Mouse (Mus musculus) heart, postnatal 0 days (tissue): Measurements from ENCODE around the gene Rasip1. TPM values are rescaled to one million over a fixed set of nuclear protein-coding genes. Genes with fewer than 3 reads are reported as not detected.
A peak's percentile ranks its signal among the peaks of the same experiment; 100 is the strongest.

Experiments used
- ATAC-seq: fragments of 200-750 bp; cut with Nextera tagmentation; 2 replicates; pipeline ENCODE4 v1.8.0; 2017; ENCODE audit warnings: low read depth, moderate number of reproducible peaks, moderate library complexity; ENCODE audit not compliant: insufficient read depth
- DNase-seq: peaks from one replicate; pipeline ENCODE4 v3.0.0-alpha.2; 2016; ENCODE audit warnings: low spot score
- H3K27ac ChIP-seq: fragments of 300-500 bp; sonication (generic); 2 replicates; pipeline ENCODE4 v1.5.1; 2014; ENCODE audit warnings: low read depth, mild to moderate bottlenecking
- H3K27me3 ChIP-seq: fragments of 300-500 bp; sonication (generic); 2 replicates; pipeline ENCODE4 v1.6.1; 2014; ENCODE audit warnings: low read length, mixed read lengths; ENCODE audit not compliant: control insufficient read depth, insufficient read depth
- H3K36me3 ChIP-seq: fragments of 300-500 bp; sonication (generic); replicated peaks from 2 replicates; pipeline ENCODE4 v1.6.1; 2014; ENCODE audit warnings: low read length, mixed read lengths; ENCODE audit not compliant: control insufficient read depth, insufficient read depth
- H3K4me1 ChIP-seq: fragments of 300-500 bp; sonication (generic); 2 replicates; pipeline ENCODE4 v1.6.1; 2014; ENCODE audit warnings: antibody characterized with exemption; ENCODE audit not compliant: control insufficient read depth, insufficient read depth
- H3K4me2 ChIP-seq: fragments of 300-500 bp; sonication (generic); 2 replicates; pipeline ENCODE4 v1.6.1; 2014; ENCODE audit warnings: low read depth, mild to moderate bottlenecking, low read length, moderate library complexity
- H3K4me3 ChIP-seq: fragments of 300-500 bp; sonication (generic); 2 replicates; pipeline ENCODE4 v1.5.1; 2014; ENCODE audit warnings: low read depth, low read length
- H3K9ac ChIP-seq: fragments of 300-500 bp; sonication (generic); replicated peaks from 2 replicates; pipeline ENCODE4 v1.6.1; 2014; ENCODE audit warnings: low read depth, low read length, mixed read lengths
- H3K9me3 ChIP-seq: fragments of 300-500 bp; sonication (generic); replicated peaks from 2 replicates; pipeline ENCODE4 v1.6.1; 2016; ENCODE audit warnings: low read length; ENCODE audit not compliant: control insufficient read depth
- CTCF ChIP-seq: IDR thresholded peaks from 2 replicates; pipeline ENCODE4 v1.5.1; 2016; ENCODE audit warnings: antibody characterized with exemption, control low read depth, low read depth
- EP300 ChIP-seq: IDR thresholded peaks from 2 replicates; pipeline ENCODE4 v1.6.1; 2016; ENCODE audit warnings: antibody characterized with exemption, low read depth
- WGBS: fragments of 180-500 bp; shearing (Covaris S2); extraction: QIAGEN DNeasy Blood & Tissue Kit; methylation state at CpG from one replicate; pipeline ENCODE4 v1.1.7; 2014; 5-methylcytosine and 5-hydroxymethylcytosine counted together
- polyA plus RNA-seq: library from polyadenylated mRNA; unstranded; fragments of >200 nt; fragmentation: Nextera tagmentation; extraction: Ambion mirVana; gene quantifications from 2 replicates; pipeline ENCODE4 v1.2.1, GENCODE M21; 2015
- total RNA-seq: library from RNA; depleted of rRNA; stranded (reverse); fragments of >200 nt; gene quantifications from 2 replicates; pipeline ENCODE4 v1.2.3, GENCODE M21; 2014; ENCODE audit warnings: low replicate concordance

Gene Rasip1
- total and polyA plus RNA-seq, 2 experiments from 2014 or later, result 13.7 to 77.6 TPM

- H3K27me3 ChIP-seq, result peaks cover 11% of the 10 kb centered on the region
- DNase-seq, result no peak
- no peak for TF ChIP-seq CTCF
- TF ChIP-seq EP300, result no peak
- no peaks in the 10 kb centered on the region for H3K9me3 ChIP-seq
- H3K4me2 ChIP-seq, result no peak overlapping the region
- H3K4me3 ChIP-seq, result no peak overlapping the region
- H3K36me3 ChIP-seq, result 0 out of 2 replicates have a peak, but pooled peaks cover 4% of the 10 kb centered on the region
- WGBS, result 87% methylated on average over 8 of the region's 8 CpGs
- H3K27ac ChIP-seq, result no peak overlapping the region
- no peak for ATAC-seq
- H3K9ac ChIP-seq, result no peak overlapping the region
- H3K4me1 ChIP-seq, result no peaks in the 10 kb centered on the region
Observed at GRCm38 (mm10) chr7:45625481-45625880, 1.8 kb upstream of the Rasip1 start.

GRCm38 (mm10) chr7:45626571-45627076, 664 bp upstream of the Rasip1 start:
- TF ChIP-seq CTCF (no peak), EP300 (no peak)
- Histone ChIP-seq H3K4me1 (no peaks in the 10 kb centered on the region), H3K36me3 (peaks cover 4% of the 10 kb centered on the region; the same call in 1 of the 2 replicates), H3K9me3 (no peaks in the 10 kb centered on the region), H3K4me2 (peak overlapping the region; percentile 78), H3K27me3 (peaks cover 11% of the 10 kb centered on the region), H3K27ac (peak overlapping the region; percentile 82), H3K9ac (no peak overlapping the region), H3K4me3 (no peak overlapping the region)
- WGBS, result 69% methylated on average over 7 of the region's 7 CpGs
- DNase-seq, result no peak
- ATAC-seq, result no peak

- Histone ChIP-seq H3K27ac (peak overlapping the region; percentile 82), H3K9ac (peak overlapping the region; percentile 70), H3K4me2 (peak overlapping the region; percentile 78), H3K36me3 (peaks cover 4% of the 10 kb centered on the region; the same call in 1 of the 2 replicates), H3K4me1 (no peaks in the 10 kb centered on the region), H3K9me3 (no peaks in the 10 kb centered on the region), H3K4me3 (peak overlapping the region; percentile 57), H3K27me3 (peaks cover 11% of the 10 kb centered on the region)
- TF ChIP-seq EP300 (0 out of 2 replicates have a peak, but pooled peaks have one; percentile 19), CTCF (peak; percentile 66)
- peak; percentile 79 for ATAC-seq
- peak; percentile 88 for DNase-seq
- WGBS, result 1% methylated on average over 101 of the region's 105 CpGs
Observed at GRCm38 (mm10) chr7:45628364-45629294, 1.3 kb downstream of the Rasip1 start.

- ATAC-seq, result no peak
- no peaks in the 10 kb centered on the region for H3K9me3 ChIP-seq
- H3K4me2 ChIP-seq, result peak overlapping the region; percentile 78
- H3K9ac ChIP-seq, result no peak overlapping the region
- H3K36me3 ChIP-seq, result peaks cover 8% of the 10 kb centered on the region; the same call in 1 of the 2 replicates
- TF ChIP-seq CTCF, result no peak
- TF ChIP-seq EP300, result peak; percentile 53; the same call in 1 of the 2 replicates
- H3K4me3 ChIP-seq, result no peak overlapping the region
- H3K4me1 ChIP-seq, result no peaks in the 10 kb centered on the region
- H3K27me3 ChIP-seq, result peaks cover 11% of the 10 kb centered on the region
- peak overlapping the region; percentile 28; the same call in 1 of the 2 replicates for H3K27ac ChIP-seq
- DNase-seq, result peak; percentile 31
- WGBS, result 65% methylated on average over 23 of the region's 23 CpGs
Observed at GRCm38 (mm10) chr7:45630064-45630907, 3.0 kb downstream of the Rasip1 start.

DNA sequence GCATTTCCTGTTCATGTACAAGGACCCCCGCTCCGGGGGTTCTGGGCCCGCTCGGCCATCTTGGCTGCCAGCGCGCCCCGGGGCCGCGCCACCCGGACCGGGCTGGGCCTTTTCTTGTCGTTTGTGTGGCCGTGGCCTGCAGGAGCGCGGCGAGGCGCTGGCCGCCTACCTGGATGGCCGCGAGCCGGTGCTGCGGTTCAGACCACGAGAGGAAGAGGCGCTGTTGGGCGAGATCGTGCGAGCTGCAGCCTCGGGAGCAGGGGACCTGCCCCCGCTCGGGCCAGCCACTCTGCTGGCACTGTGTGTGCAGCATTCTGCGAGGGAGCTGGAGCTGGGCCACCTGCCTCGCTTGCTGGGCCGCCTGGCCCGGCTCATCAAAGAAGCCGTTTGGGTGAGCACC, 5.2 kb downstream of the Rasip1 start:
- 0 out of 2 replicates have a peak overlapping the region, but pooled peaks have one; percentile 11 for H3K27ac ChIP-seq
- ATAC-seq, result peak; percentile 34; the same call in 1 of the 2 replicates

More for the DNA sequence above, 5.2 kb downstream of the Rasip1 start:
- Histone ChIP-seq H3K9me3 (no peaks in the 10 kb centered on the region), H3K4me1 (no peaks in the 10 kb centered on the region; the same call in 1 of the 2 replicates), H3K9ac (no peak overlapping the region; the same call in 1 of the 2 replicates), H3K27me3 (peaks cover 11% of the 10 kb centered on the region), H3K36me3 (peaks cover 21% of the 10 kb centered on the region), H3K4me3 (peak overlapping the region; percentile 19), H3K4me2 (peak overlapping the region; percentile 50)
- DNase-seq, result no peak
- TF ChIP-seq EP300, result no peak
- peak; percentile 37 for TF ChIP-seq CTCF
- 20% methylated on average over 28 of the region's 35 CpGs for WGBS
